Mouse (Mus musculus) kidney, adult 2 months (tissue): ENCODE results near the gene Fdxr.

Experiments
- CTCF ChIP-seq: fragments of 200-500 bp; conservative IDR thresholded peaks from 2 replicates; pipeline ENCODE4 v1.5.1; 2011; ENCODE audit warnings: low read depth, mild to moderate bottlenecking, control low read depth, low read length, moderate library complexity, mixed read lengths; ENCODE audit not compliant: insufficient read depth, insufficient read length
- POLR2A ChIP-seq: fragments of 200-500 bp; IDR thresholded peaks from one replicate; pipeline ENCODE4 v1.6.1; 2011; ENCODE audit warnings: low read depth, low read length, control low read depth

- TF ChIP-seq POLR2A (no peak), CTCF (no peak)
These were observed 54.3 kb downstream of the Fdxr start for GRCm38 (mm10) chr11:115222570-115222969.
